Mouse (Mus musculus) liver, postnatal 0 days (tissue): ENCODE results near the gene Foxf2. TPM values are rescaled to one million over a fixed set of nuclear protein-coding genes. Genes with fewer than 3 reads are reported as not detected.

Experiments used
- ATAC-seq: fragments of 200-750 bp; cut with Nextera tagmentation; 2 replicates; pipeline ENCODE4 v1.8.0; 2017; ENCODE audit warnings: mild to moderate bottlenecking, moderate library complexity
- DNase-seq: peaks from one replicate; pipeline ENCODE4 v3.0.0-alpha.2; 2016
- H3K27ac ChIP-seq: fragments of 300-500 bp; sonication (generic); 2 replicates; pipeline ENCODE4 v1.5.1; 2014; ENCODE audit warnings: antibody characterized with exemption, moderate library complexity, mild to moderate bottlenecking, low read depth
- H3K27me3 ChIP-seq: fragments of 300-500 bp; sonication (generic); 2 replicates; pipeline ENCODE4 v1.6.1; 2014; ENCODE audit warnings: low read length, control low read depth, mixed read lengths; ENCODE audit not compliant: insufficient read depth
- H3K36me3 ChIP-seq: fragments of 300-500 bp; sonication (generic); replicated peaks from 2 replicates; pipeline ENCODE4 v1.6.1; 2014; ENCODE audit warnings: mild to moderate bottlenecking, control low read depth, low read length, moderate library complexity, mixed read lengths; ENCODE audit not compliant: insufficient read depth
- H3K4me1 ChIP-seq: fragments of 300-500 bp; sonication (generic); 2 replicates; pipeline ENCODE4 v1.6.1; 2014; ENCODE audit warnings: antibody characterized with exemption, mild to moderate bottlenecking, control low read depth; ENCODE audit not compliant: insufficient read depth
- H3K4me2 ChIP-seq: fragments of 300-500 bp; sonication (generic); 2 replicates; pipeline ENCODE4 v1.6.1; 2014; ENCODE audit warnings: low read depth, mild to moderate bottlenecking, low read length, moderate library complexity, mixed read lengths
- H3K4me3 ChIP-seq: fragments of 300-500 bp; sonication (generic); 2 replicates; pipeline ENCODE4 v1.5.1; 2014; ENCODE audit warnings: low read depth, low read length
- H3K9ac ChIP-seq: fragments of 300-500 bp; sonication (generic); replicated peaks from 2 replicates; pipeline ENCODE4 v1.6.1; 2014; ENCODE audit warnings: mild to moderate bottlenecking, moderate library complexity
- H3K9me3 ChIP-seq: fragments of 300-500 bp; sonication (generic); 2 replicates; pipeline ENCODE4 v1.6.1; 2016; ENCODE audit warnings: mild to moderate bottlenecking, control low read depth, low read length, mixed read lengths
- CTCF ChIP-seq: sonication (generic); IDR thresholded peaks from 2 replicates; pipeline ENCODE4 v1.5.1; 2016; ENCODE audit warnings: antibody characterized with exemption, low read depth
- EP300 ChIP-seq: IDR thresholded peaks from 2 replicates; pipeline ENCODE4 v1.6.1; 2016; ENCODE audit warnings: antibody characterized with exemption, low read depth, mild to moderate bottlenecking
- WGBS: fragments of 180-500 bp; shearing (Covaris S2); extraction: QIAGEN DNeasy Blood & Tissue Kit; methylation state at CpG from one replicate; pipeline ENCODE4 v1.1.7; 2014; ENCODE audit not compliant: insufficient replicate concordance; 5-methylcytosine and 5-hydroxymethylcytosine counted together
- polyA plus RNA-seq: library from polyadenylated mRNA; unstranded; fragments of >200 nt; fragmentation: Nextera tagmentation; extraction: Ambion mirVana; gene quantifications from 2 replicates; pipeline ENCODE4 v1.2.1, GENCODE M21; 2015

Foxf2 gene
- polyA plus RNA-seq, 1 experiment from 2014 or later, result not detected

- H3K9me3 ChIP-seq, result no peaks in the 10 kb centered on the region
- DNase-seq (peak; percentile 77), ATAC-seq (no peak)
- H3K4me2 ChIP-seq, result no peak overlapping the region
- peaks cover 49% of the 10 kb centered on the region for H3K27me3 ChIP-seq
- no peak overlapping the region for H3K9ac ChIP-seq
- peaks cover 5% of the 10 kb centered on the region for H3K4me1 ChIP-seq
- TF ChIP-seq CTCF, result peak; percentile 83
- no peak for TF ChIP-seq EP300
- under 1% methylated on average over 13 of the region's 13 CpGs for WGBS
- H3K27ac ChIP-seq, result no peak overlapping the region
- no peak overlapping the region for H3K4me3 ChIP-seq
- H3K36me3 ChIP-seq, result no peaks in the 10 kb centered on the region
Observed at GRCm38 (mm10) chr13:31632450-31632849, 6.8 kb downstream of the Foxf2 start.

- Histone ChIP-seq H3K4me1 (peaks cover 5% of the 10 kb centered on the region), H3K27ac (no peak overlapping the region), H3K27me3 (peaks cover 40% of the 10 kb centered on the region), H3K9me3 (no peaks in the 10 kb centered on the region), H3K9ac (no peak overlapping the region), H3K4me2 (no peak overlapping the region), H3K36me3 (no peaks in the 10 kb centered on the region), H3K4me3 (no peak overlapping the region)
- WGBS, result 72% methylated on average over 4 of the region's 4 CpGs
- ATAC-seq, result no peak
- no peak for DNase-seq
- TF ChIP-seq EP300, result no peak
- no peak for TF ChIP-seq CTCF
Observed at GRCm38 (mm10) chr13:31633259-31633658, 7.6 kb downstream of the Foxf2 start.

GRCm38 (mm10) chr13:31635546-31635945 is 9.9 kb downstream of the Foxf2 start:
- peaks cover 18% of the 10 kb centered on the region for H3K27me3 ChIP-seq
- no peak overlapping the region for H3K9ac ChIP-seq
- H3K9me3 ChIP-seq, result no peaks in the 10 kb centered on the region
- WGBS, result 62% methylated on average over 4 of the region's 4 CpGs
- no peak overlapping the region for H3K4me2 ChIP-seq
- no peaks in the 10 kb centered on the region for H3K36me3 ChIP-seq
- no peak overlapping the region for H3K4me3 ChIP-seq
- no peak for DNase-seq
- TF ChIP-seq CTCF, result no peak
- no peak for TF ChIP-seq EP300
- no peak overlapping the region for H3K27ac ChIP-seq
- no peak for ATAC-seq
- no peaks in the 10 kb centered on the region for H3K4me1 ChIP-seq

- DNase-seq, result no peak
- Histone ChIP-seq H3K27me3 (no peaks in the 10 kb centered on the region), H3K4me1 (no peaks in the 10 kb centered on the region), H3K9ac (no peak overlapping the region), H3K4me3 (no peak overlapping the region), H3K27ac (no peak overlapping the region), H3K4me2 (no peak overlapping the region), H3K9me3 (peaks cover 3% of the 10 kb centered on the region; the same call in 1 of the 2 replicates), H3K36me3 (no peaks in the 10 kb centered on the region)
- no peak for TF ChIP-seq EP300
- TF ChIP-seq CTCF, result no peak
- WGBS, result 79% methylated on average over 5 of the region's 5 CpGs
- no peak for ATAC-seq
Observed at GRCm38 (mm10) chr13:31641517-31641916, 15.9 kb downstream of the Foxf2 start.

GRCm38 (mm10) chr13:31652131-31652745 is 26.6 kb downstream of the Foxf2 start:
- 76% methylated on average over 20 of the region's 20 CpGs for WGBS

GRCm38 (mm10) chr13:31656249-31656648 is 30.6 kb downstream of the Foxf2 start:
- Histone ChIP-seq H3K27me3 (0 out of 2 replicates have a peak, but pooled peaks cover 2% of the 10 kb centered on the region), H3K4me3 (no peak overlapping the region), H3K36me3 (no peaks in the 10 kb centered on the region), H3K9me3 (no peaks in the 10 kb centered on the region), H3K4me1 (no peaks in the 10 kb centered on the region), H3K4me2 (no peak overlapping the region), H3K9ac (no peak overlapping the region), H3K27ac (no peak overlapping the region)
- no peak for ATAC-seq
- no peak for DNase-seq
- TF ChIP-seq EP300, result no peak
- TF ChIP-seq CTCF, result peak; percentile 32
- 53% methylated on average over 4 of the region's 4 CpGs for WGBS

More at GRCm38 (mm10) chr13:31652131-31652745, 26.6 kb downstream of the Foxf2 start:
- no peaks in the 10 kb centered on the region for H3K9me3 ChIP-seq
- no peaks in the 10 kb centered on the region for H3K27me3 ChIP-seq
- no peak overlapping the region for H3K4me3 ChIP-seq
- DNase-seq (no peak), ATAC-seq (no peak)
- H3K9ac ChIP-seq, result no peak overlapping the region
- H3K27ac ChIP-seq, result no peak overlapping the region
- H3K36me3 ChIP-seq, result no peaks in the 10 kb centered on the region
- H3K4me1 ChIP-seq, result no peaks in the 10 kb centered on the region
- TF ChIP-seq EP300 (no peak), CTCF (no peak)
- H3K4me2 ChIP-seq, result no peak overlapping the region
